Mouse (Mus musculus) central nervous system, embryonic 11.5 days (tissue): Measurements from ENCODE around the gene Cdk7. TPM values are rescaled to one million over a fixed set of nuclear protein-coding genes. Genes with fewer than 3 reads are reported as not detected.

Experiments used
- polyA plus RNA-seq: library from polyadenylated mRNA; depleted of rRNA; stranded (reverse); fragments of >200 nt; gene quantifications from 2 replicates; pipeline ENCODE4 v1.2.3, GENCODE M21; 2012; rRNA removed

Gene Cdk7
- polyA plus RNA-seq, result 29.4 and 54.1 TPM in 2 replicates

GRCm38 (mm10) chr13:100730861-100731176 lies at the start of gene Cdk7:
TSS of gene Cdk7 (minus strand) at chr13:100730939.

DNA sequence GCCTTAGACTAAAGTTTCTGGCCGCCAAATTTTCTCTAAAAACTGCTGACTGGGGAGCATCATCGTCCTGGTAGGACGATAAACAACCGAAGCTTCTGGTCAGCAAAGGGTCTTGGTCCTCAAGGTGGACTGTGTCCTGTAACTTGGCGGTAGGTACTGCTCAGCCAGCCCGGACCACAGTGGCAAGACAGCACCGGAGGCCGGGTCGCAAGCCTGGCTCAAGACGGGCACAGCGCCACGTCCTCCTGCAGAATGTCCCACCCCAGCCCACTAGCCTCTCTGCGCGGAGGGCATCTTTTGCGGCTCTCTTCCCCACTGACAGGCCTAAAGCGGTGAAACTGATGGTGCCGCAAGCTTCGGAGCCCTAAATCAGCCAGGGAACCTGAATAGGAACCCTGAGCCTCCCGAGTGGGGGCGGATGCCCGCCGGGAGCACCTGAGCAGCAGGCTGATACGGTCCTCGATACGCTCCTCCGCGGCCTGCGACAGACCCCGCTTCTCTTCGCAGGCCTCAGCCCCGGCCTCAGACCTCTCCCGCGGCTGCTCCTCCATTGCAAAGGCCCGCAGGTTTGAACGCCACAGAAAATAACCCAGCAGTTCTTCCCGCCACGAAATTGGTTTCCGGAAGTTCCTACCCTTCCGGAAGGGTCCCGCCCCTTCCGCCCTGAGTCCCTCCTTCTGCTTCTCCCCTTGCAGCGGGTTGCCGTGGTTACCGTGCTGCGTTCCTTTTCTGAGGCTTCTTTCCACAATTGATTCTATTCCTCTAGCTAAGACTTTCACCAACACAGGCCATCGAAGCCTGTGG lies 44.7 kb upstream of the Cdk7 start, which contains the start of gene Cenph:
TSS of gene Cenph (minus strand) at position 648 of the 804 bp plus-strand sequence.

GRCm38 (mm10) chr13:100744036-100744744 lies 13.5 kb upstream of the Cdk7 start, which contains the start of gene Mrps36:
TSS of gene Mrps36 (minus strand) at chr13:100744659.

DNA sequence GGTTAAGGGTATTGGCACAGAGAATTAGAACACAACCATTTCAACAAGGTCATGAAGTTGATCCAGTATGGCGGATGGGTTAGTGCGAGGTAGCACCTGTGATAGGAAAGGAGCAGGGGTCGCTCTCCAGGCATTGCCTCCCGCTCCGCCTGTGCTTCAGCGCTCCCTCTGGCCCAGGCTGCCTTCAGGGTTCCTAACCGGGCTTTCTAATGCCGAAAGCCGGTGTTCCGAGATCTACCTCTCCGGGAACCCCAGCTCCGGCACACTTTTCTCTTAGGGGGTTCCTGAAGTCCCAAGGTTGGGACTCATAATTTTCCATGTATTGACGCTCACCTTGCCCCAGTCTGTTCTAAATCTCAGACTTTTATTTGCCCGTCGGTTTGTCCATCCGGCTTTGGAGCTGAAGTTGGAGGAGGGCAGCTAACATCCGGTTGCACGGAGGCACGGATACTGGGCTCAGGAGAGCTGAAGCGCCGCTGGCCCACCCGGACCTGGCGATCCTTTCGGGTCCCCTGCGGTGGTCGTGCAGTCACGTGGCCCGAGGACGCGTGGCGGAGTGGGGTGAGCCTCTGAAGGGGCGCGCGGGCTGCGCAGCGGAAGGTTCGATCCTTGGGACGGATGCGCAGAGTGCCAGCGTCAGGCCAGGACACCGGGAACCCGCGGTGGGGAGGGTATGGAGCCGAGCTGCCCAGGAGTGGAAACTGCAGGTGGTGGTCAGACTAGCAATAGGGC lies 61.3 kb downstream of the Cdk7 start, which contains the start of gene Ccdc125:
TSS of gene Ccdc125 (plus strand) at position 427 of the 732 bp plus-strand sequence.

Other genes with a start within 250 kb of the Cdk7 start
- gene Gtf2h2, start 238.4 kb downstream of the Cdk7 start, polyA plus RNA-seq, result 80.6 and 96.1 TPM in 2 replicates
- 1.5 TPM in 2 replicates for gene Ocln, start 178.2 kb downstream of the Cdk7 start, polyA plus RNA-seq
- gene Marveld2, start 114.0 kb downstream of the Cdk7 start, polyA plus RNA-seq, result 1.6 and 2.2 TPM in 2 replicates
- 135 and 285 TPM in 2 replicates for gene Ak6, start 80.0 kb downstream of the Cdk7 start, polyA plus RNA-seq
- 21.1 and 22.0 TPM in 2 replicates for gene Rad17, start 79.9 kb downstream of the Cdk7 start, polyA plus RNA-seq
- 22.5 and 42.3 TPM in 2 replicates for gene Taf9, start 79.4 kb downstream of the Cdk7 start, polyA plus RNA-seq
- gene Ccdc125, start 61.2 kb downstream of the Cdk7 start, polyA plus RNA-seq, result 2.7 TPM in 2 replicates
- 22.9 and 55.8 TPM in 2 replicates for gene Mrps36, start 13.7 kb upstream of the Cdk7 start, polyA plus RNA-seq
- gene Cenph, start 45.0 kb upstream of the Cdk7 start, polyA plus RNA-seq, result 44.2 and 45.6 TPM in 2 replicates
- gene Ccnb1, start 55.6 kb upstream of the Cdk7 start, polyA plus RNA-seq, result 254 and 266 TPM in 2 replicates
- 38.2 and 42.5 TPM in 2 replicates for gene Slc30a5, start 102.5 kb upstream of the Cdk7 start, polyA plus RNA-seq